In genomic region chr8:93040776-93041567, GRCm38 (mm10) we compare ENCODE assay signal across 14 mouse cellular contexts. TPM values are rescaled to one million over a fixed set of nuclear protein-coding genes. Genes with fewer than 3 reads are reported as not detected.
DNase-seq lines count a peak whose midpoint lies in the region.
"Had no signal": no experiment of that assay in that cellular context is flagged by ENCODE, and none has a peak within 500 bp of the region (broad histone marks: within the 10 kb centered on the region; RNA-seq: fewer than 3 reads in every experiment).

No protein-coding gene starts in this region.

- peak; percentile 97 for DNase-seq in heart, adult 11 months
- no peak for DNase-seq in heart, postnatal 4 days
- peak; percentile 6 for DNase-seq in lung, postnatal 36 days
- no peak for DNase-seq in lung, postnatal 10 days
- peak; percentile 50 for DNase-seq in gastrocnemius, postnatal 25 days
- DNase-seq in cerebellum, adult 11-12 months = no peak
- no peak for DNase-seq in cerebellum, postnatal 36 days
- DNase-seq in cerebellum, adult 9-11 months = no peak
- DNase-seq: adrenal gland, postnatal 14 days; cerebellum, postnatal 14 days; lung, embryonic 14.5 days; right cerebral cortex, postnatal 25 days had no signal

RNA-seq across cellular contexts. Expression of gene Ces1a, which starts 7.0 kb away (rescaled TPM):
- not detected for total RNA-seq in heart, postnatal 4 days (2021)
- not detected for total RNA-seq in gastrocnemius, postnatal 25 days (2021)
- total RNA-seq: adrenal gland, postnatal 14 days; midbrain, postnatal 0 days had no signal

RNA-seq across cellular contexts. Expression of gene Ces1b, which starts 38.8 kb away (rescaled TPM):
- total RNA-seq in heart, postnatal 4 days (2021) = not detected
- not detected for total RNA-seq in gastrocnemius, postnatal 25 days (2021)
- total RNA-seq: left cerebral cortex, adult 8-10 months; midbrain, postnatal 0 days had no signal

Comparison
In these comparisons a context has a peak if more than half of its experiments do, and no peak if none do; other contexts are left out.
1. DNase-seq: peak in heart, adult 11 months (single experiment), lung, postnatal 36 days (single experiment) and gastrocnemius, postnatal 25 days (single experiment); none in heart, postnatal 4 days (single experiment), lung, postnatal 10 days (single experiment), cerebellum, adult 11-12 months (single experiment), cerebellum, postnatal 36 days (0 of 2) and cerebellum, adult 9-11 months (single experiment).